Comparison of ENCODE assay signal across 8 mouse cellular contexts in the genomic region with DNA sequence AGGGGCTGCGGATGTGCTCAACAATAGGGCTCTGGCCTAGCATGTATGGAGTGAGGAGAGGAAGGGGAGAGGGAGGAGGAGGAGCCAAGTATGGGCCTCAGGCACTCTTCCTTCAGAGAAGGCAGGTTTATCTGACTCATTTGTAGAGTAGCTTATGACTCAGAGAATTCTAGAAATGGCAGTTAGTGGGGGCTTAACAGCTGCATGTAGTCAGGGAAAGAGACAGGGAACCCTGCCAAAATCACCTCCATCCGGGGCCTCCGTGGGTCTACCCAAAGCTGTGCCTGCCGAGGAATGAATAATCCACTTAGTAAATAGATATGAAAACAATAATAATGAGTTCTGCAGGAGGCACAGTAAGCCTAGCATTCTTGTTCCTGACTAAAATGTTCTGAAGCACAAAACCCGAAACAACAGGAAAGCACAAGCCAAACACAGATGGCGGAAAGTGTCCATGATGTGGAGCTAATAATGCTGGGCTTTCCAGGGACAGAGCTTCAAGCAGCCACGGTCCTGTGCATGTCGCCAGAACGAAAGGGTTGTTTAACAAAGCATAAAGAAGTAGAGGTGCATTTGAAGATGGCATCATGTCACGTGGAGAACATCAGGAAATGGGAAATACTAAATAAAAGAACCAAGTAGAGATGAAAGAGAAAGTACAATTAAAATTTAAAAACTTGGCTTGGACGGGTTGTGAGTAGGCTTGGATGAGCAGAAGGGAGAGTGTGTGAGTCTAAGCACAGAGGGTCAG. TPM values are rescaled to one million over a fixed set of nuclear protein-coding genes. Genes with fewer than 3 reads are reported as not detected.
A peak's percentile ranks its signal among the peaks of the same experiment; 100 is the strongest.
DNase-seq lines count a peak whose midpoint lies in the region.

No protein-coding gene starts in this region.

- DNase-seq in gastrocnemius, postnatal 14 days: peak; percentile 47
- no peak for DNase-seq in gastrocnemius, postnatal 36 days
- DNase-seq in 416B (ENCODE audit: low read depth): peak; percentile 82
- DNase-seq in frontal cortex, adult 2 months (ENCODE audit: extremely low spot score in 1 of 2, low spot score in 1 of 2): peak; percentile 57 to 86
- DNase-seq in left cerebral cortex, postnatal 14 days (ENCODE audit: low spot score in 2 of 2): peak; percentile 64 to 77
- no peak for DNase-seq in ovary, postnatal 36 days (ENCODE audit: low spot score)
- DNase-seq in kidney, adult 9 months: no peak
- no peak for DNase-seq in cerebellum, adult 11 months

- intact Hi-C loops in gastrocnemius, postnatal 14 days (cut with DNase I; ENCODE audit: low total_unique reads): no loop called here
- intact Hi-C loops in gastrocnemius, postnatal 36 days (cut with DNase I): no loop called here
- intact Hi-C loops in left cerebral cortex, postnatal 14 days (cut with DNase I): no loop called here

RNA-seq across cellular contexts. Expression of gene Grap, which starts 8.3 kb away (rescaled TPM):
- total RNA-seq in gastrocnemius, postnatal 14 days (2021): 1 to 10 TPM; 7.0 to 9.9 TPM
- total RNA-seq in gastrocnemius, postnatal 36 days (2021): 1 to 10 TPM; 4.4 to 5.5 TPM
- polyA plus RNA-seq in frontal cortex, adult 2 months (2012; rRNA removed): 6.6 and 7.2 TPM in 2 replicates
- total RNA-seq in left cerebral cortex, postnatal 14 days (2021): 1 to 10 TPM; 6.7 to 9.2 TPM

RNA-seq across cellular contexts. Expression of gene Fam83g, which starts 39.1 kb away (rescaled TPM):
- under 1 TPM; 0.09 to 0.10 TPM for total RNA-seq in gastrocnemius, postnatal 14 days (2021)
- under 1 TPM; 0.12 to 0.18 TPM for total RNA-seq in gastrocnemius, postnatal 36 days (2021)
- 0.06 and 0.13 TPM in 2 replicates for polyA plus RNA-seq in frontal cortex, adult 2 months (2012; rRNA removed)
- total RNA-seq in left cerebral cortex, postnatal 14 days (2021): under 1 TPM in 1 of 2 experiments, not detected in 1; 0.09 TPM

Comparison
In these comparisons a context has a peak if more than half of its experiments do, and no peak if none do; other contexts are left out.
1. DNase-seq: peak in gastrocnemius, postnatal 14 days (single experiment), 416B (single experiment), frontal cortex, adult 2 months (2 of 2) and left cerebral cortex, postnatal 14 days (2 of 2); none in gastrocnemius, postnatal 36 days (0 of 2), ovary, postnatal 36 days (single experiment), kidney, adult 9 months (single experiment) and cerebellum, adult 11 months (single experiment).